Mouse (Mus musculus) myocyte (in vitro differentiated cells): ENCODE measurements at regions not wholly inside any gene's neighbourhood (a gene's known extent, or its start where the extent isn't known, plus 50 kb on each side); places are given as distances from the start of the nearest gene placed in this dataset.

Source experiments
- CEBPB ChIP-seq: IDR thresholded peaks from 2 replicates; pipeline ENCODE4 v1.6.1; 2011; ENCODE audit warnings: mild to moderate bottlenecking, moderate library complexity; ENCODE audit not compliant: poor library complexity, insufficient read depth, severe bottlenecking
- E2F4 ChIP-seq: IDR thresholded peaks from one replicate; pipeline ENCODE4 v1.6.1; 2011; ENCODE audit warnings: mild to moderate bottlenecking, control low read depth, moderate library complexity; ENCODE audit not compliant: insufficient read depth
- MAX ChIP-seq: IDR thresholded peaks from one replicate; pipeline ENCODE4 v1.6.1; 2011; ENCODE audit warnings: low read depth, mild to moderate bottlenecking, control low read depth
- MYOD1 ChIP-seq, 3 experiments: IDR thresholded peaks; one replicate each; pipeline ENCODE4 v1.6.1; 2011; ENCODE audit warnings: control low read depth in 2 of 3, low read depth in 2 of 3, mild to moderate bottlenecking in 2 of 3, moderate library complexity in 1 of 3; ENCODE audit not compliant: insufficient read length in 2 of 3, control insufficient read depth in 1 of 3
- MYOG ChIP-seq, 3 experiments: IDR thresholded peaks; one replicate each; pipeline ENCODE4 v1.6.1; 2011; ENCODE audit warnings: control low read depth in 2 of 3, low read depth in 2 of 3, mild to moderate bottlenecking in 2 of 3; ENCODE audit not compliant: insufficient read length in 2 of 3, control insufficient read depth in 1 of 3, insufficient read depth in 1 of 3
- POLR2A ChIP-seq: IDR thresholded peaks from one replicate; pipeline ENCODE4 v1.6.1; 2011; ENCODE audit warnings: low read depth, mild to moderate bottlenecking, control low read depth, moderate library complexity; ENCODE audit not compliant: insufficient read length
- POLR2AphosphoS2 ChIP-seq: IDR thresholded peaks from one replicate; pipeline ENCODE4 v1.6.1; 2011; ENCODE audit warnings: low read depth, control low read depth; ENCODE audit not compliant: insufficient read length
- REST ChIP-seq: IDR thresholded peaks from one replicate; pipeline ENCODE4 v1.6.1; 2011; ENCODE audit warnings: mild to moderate bottlenecking, control low read depth, moderate library complexity; ENCODE audit not compliant: insufficient read depth, insufficient read length
- SRF ChIP-seq: IDR thresholded peaks from one replicate; pipeline ENCODE4 v1.6.1; 2011; ENCODE audit warnings: low read depth; ENCODE audit not compliant: control insufficient read depth, insufficient read length
- TCF12 ChIP-seq: IDR thresholded peaks from one replicate; pipeline ENCODE4 v1.6.1; 2011; ENCODE audit warnings: mild to moderate bottlenecking, control low read depth; ENCODE audit not compliant: poor library complexity, insufficient read depth, severe bottlenecking
- TCF3 ChIP-seq: IDR thresholded peaks from one replicate; pipeline ENCODE4 v1.6.1; 2011; ENCODE audit warnings: low read depth, control low read depth; ENCODE audit not compliant: insufficient read length
- USF1 ChIP-seq: IDR thresholded peaks from one replicate; pipeline ENCODE4 v1.6.1; 2011; ENCODE audit warnings: low read depth, mild to moderate bottlenecking, control low read depth, moderate library complexity

DNA sequence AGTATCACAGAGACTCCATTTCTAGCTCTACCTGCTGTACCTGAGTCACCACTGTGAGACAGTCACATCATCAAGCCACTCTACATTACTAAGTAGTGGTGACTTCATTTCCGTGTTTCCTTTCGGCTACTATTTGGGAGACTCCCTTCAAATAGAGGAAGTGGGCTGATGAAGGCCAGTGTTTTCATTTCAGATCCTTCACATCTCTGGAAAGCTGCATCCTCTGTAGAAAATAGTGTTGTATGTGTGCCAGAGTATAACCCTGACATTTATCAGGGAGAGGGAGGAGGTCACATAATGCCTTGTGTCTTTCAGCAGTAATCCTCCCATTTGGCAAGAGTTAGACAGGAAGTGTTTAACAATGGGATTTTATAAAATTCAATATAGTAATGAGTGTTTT is 117.7 kb downstream of the Ogfrl1 start:
- no peak for TF ChIP-seq TCF12
- TF ChIP-seq USF1 = no peak
- no peak for TF ChIP-seq POLR2A
- TF ChIP-seq E2F4 = no peak
- no peak for TF ChIP-seq REST
- TF ChIP-seq MYOD1 (IDR thresholded peaks at IDR 0.05; ENCODE audit: control insufficient read depth in 1 of 3, insufficient read length in 2 of 3, low read depth in 2 of 3) = no peak
- no peak for TF ChIP-seq MAX
- no peak for TF ChIP-seq POLR2AphosphoS2
- TF ChIP-seq MYOG (IDR thresholded peaks at IDR 0.05; ENCODE audit: control insufficient read depth in 1 of 3, insufficient read depth in 1 of 3, insufficient read length in 2 of 3, low read depth in 2 of 3) = no peak
- no peak for TF ChIP-seq CEBPB
- no peak for TF ChIP-seq TCF3
- no peak for TF ChIP-seq SRF
